Mouse (Mus musculus) ES-Bruce4 (cell line): ENCODE measurements at regions not wholly inside any gene's neighbourhood (a gene's known extent, or its start where the extent isn't known, plus 50 kb on each side); places are given as distances from the start of the nearest gene placed in this dataset.

Experiments used
- H3K27ac ChIP-seq: 2 replicates; pipeline ENCODE4 v1.5.1; 2012; ENCODE audit warnings: low read length, inconsistent platforms; ENCODE audit not compliant: insufficient read depth
- H3K27me3 ChIP-seq: 2 replicates; pipeline ENCODE4 v1.6.1; 2012; ENCODE audit warnings: mild to moderate bottlenecking, low read length, inconsistent platforms; ENCODE audit not compliant: control insufficient read depth, poor library complexity, insufficient read depth, severe bottlenecking
- H3K36me3 ChIP-seq: 2 replicates; pipeline ENCODE4 v1.6.1; 2012; ENCODE audit warnings: inconsistent platforms, mild to moderate bottlenecking, low read length, moderate library complexity; ENCODE audit not compliant: control insufficient read depth, poor library complexity, insufficient read depth, severe bottlenecking
- H3K4me1 ChIP-seq: one replicate; pipeline ENCODE4 v1.8.1; 2011; ENCODE audit warnings: low read length; ENCODE audit not compliant: control insufficient read depth, insufficient read depth
- H3K4me3 ChIP-seq: 2 replicates; pipeline ENCODE4 v1.5.1; 2011; ENCODE audit warnings: low read depth, mild to moderate bottlenecking, low read length
- H3K9ac ChIP-seq: 2 replicates; pipeline ENCODE4 v1.6.1; 2012; ENCODE audit warnings: low read depth, mild to moderate bottlenecking, inconsistent platforms; ENCODE audit not compliant: poor library complexity, severe bottlenecking
- H3K9me3 ChIP-seq: replicated peaks from 2 replicates; pipeline ENCODE4 v1.6.1; 2012; ENCODE audit warnings: mild to moderate bottlenecking, low read length, inconsistent platforms; ENCODE audit not compliant: control insufficient read depth, poor library complexity, insufficient read depth, severe bottlenecking
- CTCF ChIP-seq: IDR thresholded peaks from one replicate; pipeline ENCODE4 v1.8.1; 2011; ENCODE audit warnings: low read depth, low read length
- EP300 ChIP-seq: IDR thresholded peaks from 2 replicates; pipeline ENCODE4 v1.6.1; 2011; ENCODE audit warnings: low read depth, low read length; ENCODE audit not compliant: insufficient read depth
- POLR2A ChIP-seq: IDR thresholded peaks from one replicate; pipeline ENCODE4 v1.8.1; 2011; ENCODE audit warnings: low read length; ENCODE audit not compliant: insufficient read depth

- Histone ChIP-seq H3K4me3 (no peak overlapping the region), H3K4me1 (no peaks in the 10 kb centered on the region), H3K9ac (no peak overlapping the region), H3K36me3 (no peaks in the 10 kb centered on the region), H3K27me3 (no peaks in the 10 kb centered on the region), H3K27ac (no peak overlapping the region), H3K9me3 (no peaks in the 10 kb centered on the region)
- TF ChIP-seq POLR2A (no peak), CTCF (no peak)
Observed at GRCm38 (mm10) chr1:14570562-14570981, 1522.6 kb downstream of the 4930444P10Rik start.

- Histone ChIP-seq H3K27ac (no peak overlapping the region), H3K36me3 (no peaks in the 10 kb centered on the region), H3K4me1 (no peaks in the 10 kb centered on the region), H3K9me3 (no peaks in the 10 kb centered on the region), H3K9ac (no peak overlapping the region), H3K27me3 (no peaks in the 10 kb centered on the region), H3K4me3 (no peak overlapping the region)
- TF ChIP-seq CTCF (no peak), POLR2A (no peak), EP300 (no peak)
Observed at GRCm38 (mm10) chr1:14570113-14570512, 1523.0 kb downstream of the 4930444P10Rik start.

- TF ChIP-seq CTCF: no peak
- TF ChIP-seq POLR2A: no peak
- TF ChIP-seq EP300: no peak
Observed at GRCm38 (mm10) chr1:14567006-14567405, 1526.1 kb downstream of the 4930444P10Rik start.

GRCm38 (mm10) chr1:14566386-14566785 lies 1526.7 kb downstream of the 4930444P10Rik start:
- H3K4me3 ChIP-seq: no peak overlapping the region
- H3K27ac ChIP-seq: no peak overlapping the region
- H3K9ac ChIP-seq: no peak overlapping the region
- H3K27me3 ChIP-seq: no peaks in the 10 kb centered on the region
- H3K4me1 ChIP-seq: no peaks in the 10 kb centered on the region
- no peaks in the 10 kb centered on the region for H3K9me3 ChIP-seq
- H3K36me3 ChIP-seq: no peaks in the 10 kb centered on the region
- TF ChIP-seq CTCF (no peak), POLR2A (no peak), EP300 (no peak)

More at GRCm38 (mm10) chr1:14567006-14567405, 1526.1 kb downstream of the 4930444P10Rik start:
- no peaks in the 10 kb centered on the region for H3K9me3 ChIP-seq
- no peak overlapping the region for H3K27ac ChIP-seq
- no peak overlapping the region for H3K9ac ChIP-seq
- no peaks in the 10 kb centered on the region for H3K27me3 ChIP-seq
- H3K36me3 ChIP-seq: no peaks in the 10 kb centered on the region
- H3K4me3 ChIP-seq: no peak overlapping the region
- H3K4me1 ChIP-seq: no peaks in the 10 kb centered on the region
